Mouse (Mus musculus) kidney, adult 18-20 months (tissue): Measurements from ENCODE around the gene Srm.

Experiments
- DNase-seq: peaks from one replicate; pipeline ENCODE4 v3.0.0; 2021

Srm gene

GRCm38 (mm10) chr4:148602357-148603120 lies 11.2 kb downstream of the Srm start, which contains the start of gene Masp2:
Gene Masp2, plus strand, starts transcription at chr4:148602554.
- no peak for DNase-seq

- DNase-seq = no peak
Observed at GRCm38 (mm10) chr4:148603376-148604139, 12.3 kb downstream of the Srm start.

DNA sequence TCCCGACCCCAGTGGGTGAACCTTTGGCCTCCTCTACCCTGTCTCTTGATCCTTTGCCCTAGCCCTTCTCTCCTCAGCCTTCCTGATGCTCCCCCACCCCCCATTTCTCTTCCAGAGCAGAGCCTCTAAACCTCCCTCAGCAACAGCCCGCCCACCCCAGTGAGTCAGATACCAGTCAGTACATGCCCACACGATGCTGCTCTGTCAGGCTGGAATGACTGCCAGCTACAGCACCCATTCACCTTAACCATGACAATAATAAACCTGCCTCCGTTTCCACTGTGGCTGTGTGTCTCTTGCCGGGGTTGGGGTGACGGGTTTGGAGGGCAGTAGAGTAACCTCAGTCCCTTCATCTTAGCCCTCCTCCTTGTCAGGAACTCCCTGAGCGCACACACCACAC lies 12.8 kb downstream of the Srm start:
- DNase-seq = no peak

DNA sequence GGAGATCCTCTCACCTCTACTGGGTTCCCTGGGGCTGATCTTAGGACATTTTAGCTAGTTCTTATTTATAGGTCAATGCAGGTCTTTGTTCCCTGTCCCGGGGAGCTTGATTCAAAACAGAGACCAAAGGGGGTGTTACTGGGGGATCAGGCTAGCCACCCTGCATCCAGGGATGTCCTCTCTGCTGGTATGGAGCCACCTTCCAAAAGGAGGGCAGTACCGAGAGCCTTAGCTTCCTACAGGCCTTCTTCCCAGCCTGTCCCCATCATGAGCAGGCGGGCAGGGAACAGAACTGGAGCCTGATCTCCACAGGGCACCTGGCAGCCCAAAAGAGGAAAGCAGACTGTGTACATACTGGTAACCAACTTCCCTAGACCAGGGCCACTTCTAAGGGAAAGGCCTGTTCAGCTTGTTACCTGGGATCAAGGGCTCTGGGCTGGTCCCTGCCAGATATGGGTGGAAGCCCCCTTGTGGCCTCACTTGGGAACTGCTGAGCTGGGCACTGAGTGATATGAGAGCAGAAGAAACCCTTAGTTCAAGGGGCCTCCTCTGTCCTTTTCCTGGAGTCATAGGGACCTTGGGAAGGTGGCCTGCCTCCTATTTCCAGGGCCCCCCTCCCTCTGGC lies 13.3 kb downstream of the Srm start:
- peak; percentile 77 for DNase-seq

DNA sequence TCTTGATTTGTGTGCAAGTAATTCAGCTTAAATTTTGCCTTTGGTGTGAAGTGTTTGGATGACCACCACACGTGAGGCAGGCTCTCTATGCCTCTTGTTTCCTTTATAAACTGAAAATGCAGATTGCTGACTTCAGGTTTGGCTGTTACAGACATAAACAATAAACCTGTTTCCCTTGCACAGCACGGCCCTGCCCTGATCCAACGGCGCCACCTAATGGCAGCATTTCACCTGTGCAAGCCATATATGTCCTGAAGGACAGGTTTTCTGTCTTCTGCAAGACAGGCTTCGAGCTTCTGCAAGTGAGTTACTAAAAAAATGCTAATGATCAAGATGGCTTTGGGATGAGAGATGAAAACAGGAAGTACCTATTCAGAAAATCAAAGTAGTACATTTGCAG lies 16.5 kb downstream of the Srm start:
- peak; percentile 85 for DNase-seq

- no peak for DNase-seq
Observed at GRCm38 (mm10) chr4:148609805-148610204, 18.5 kb downstream of the Srm start.

DNA sequence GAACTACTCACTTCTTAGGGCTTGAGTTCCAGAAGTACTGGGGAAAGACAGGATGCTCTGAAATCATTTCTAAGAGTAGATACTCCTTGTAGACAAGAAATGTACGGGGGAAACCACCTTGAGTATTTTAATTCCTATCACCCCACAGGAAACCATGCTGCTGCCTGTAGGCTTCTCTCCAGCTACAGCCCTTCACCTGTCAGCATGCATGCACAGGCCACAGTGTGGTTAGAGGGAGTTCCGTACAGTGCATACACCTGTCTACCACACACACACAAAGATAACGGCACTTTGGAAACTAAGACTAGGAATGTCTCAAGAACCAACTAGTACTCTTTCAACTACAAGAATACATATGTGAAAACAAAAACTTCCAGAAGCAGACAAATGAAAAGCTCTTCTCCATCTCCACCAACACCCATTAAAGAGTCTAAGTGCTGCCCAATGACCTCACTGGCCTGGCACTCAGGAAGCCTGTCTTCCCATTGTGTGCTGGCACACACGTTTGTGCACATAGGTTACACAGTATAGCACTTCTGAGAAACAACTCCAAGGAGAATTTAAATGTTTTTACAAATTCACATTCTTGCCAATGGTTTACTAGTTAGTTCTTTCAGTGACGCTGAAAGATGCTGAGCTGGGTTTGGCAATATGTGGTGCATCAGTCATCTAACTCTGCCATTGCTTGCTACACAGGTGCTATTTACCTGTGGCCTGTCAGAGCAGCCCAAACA lies 19.5 kb downstream of the Srm start:
- DNase-seq = no peak

GRCm38 (mm10) chr4:148612557-148612956 lies 21.3 kb downstream of the Srm start:
- DNase-seq = no peak

GRCm38 (mm10) chr4:148613738-148614137 lies 22.4 kb downstream of the Srm start:
- no peak for DNase-seq

DNA sequence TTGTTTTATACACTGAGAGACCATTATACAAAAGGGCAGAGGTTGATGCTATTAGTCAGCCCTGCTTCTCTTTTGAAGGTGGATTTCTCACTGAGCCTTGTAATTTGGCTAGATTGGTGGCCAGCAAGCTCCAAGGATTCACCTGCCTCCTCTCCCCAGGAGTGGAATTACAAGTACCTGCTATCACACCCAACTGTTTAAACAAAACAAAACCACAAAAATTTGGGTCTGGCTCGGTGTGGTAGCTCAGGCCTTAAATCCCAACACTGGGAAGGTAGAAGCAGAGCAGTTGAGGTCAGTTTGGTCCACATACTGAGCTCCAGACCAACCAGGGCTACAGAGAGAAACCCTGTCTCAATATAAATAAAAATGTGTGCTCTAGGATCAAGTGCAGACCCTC lies 28.5 kb downstream of the Srm start:
- no peak for DNase-seq

GRCm38 (mm10) chr4:148620718-148621117 lies 29.4 kb downstream of the Srm start:
- DNase-seq = no peak

- no peak for DNase-seq
Observed at GRCm38 (mm10) chr4:148622485-148622884, 31.2 kb downstream of the Srm start.

DNA sequence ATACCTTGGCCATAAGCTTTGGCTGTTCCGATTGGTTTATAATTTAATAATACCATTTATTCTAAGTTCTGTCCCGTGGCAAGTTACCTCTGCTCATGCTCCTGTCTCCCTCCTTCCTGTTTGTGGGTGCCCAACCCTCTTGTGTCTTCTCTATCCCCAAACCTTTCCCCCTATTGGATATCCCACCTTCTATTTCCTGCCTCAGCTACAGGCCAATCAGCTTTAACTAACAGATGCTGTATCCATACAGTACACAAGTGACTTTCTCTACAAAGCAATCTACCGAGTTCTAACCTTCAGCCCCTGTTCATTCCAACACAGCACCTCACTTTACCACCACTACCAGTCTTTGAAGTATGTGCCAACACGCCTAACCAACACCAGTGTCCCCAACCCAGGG lies 32.3 kb downstream of the Srm start:
- DNase-seq = no peak

GRCm38 (mm10) chr4:148625010-148625409 lies 33.7 kb downstream of the Srm start:
- no peak for DNase-seq

GRCm38 (mm10) chr4:148625756-148626622 lies 34.7 kb downstream of the Srm start:
- peak; percentile 37 for DNase-seq

DNA sequence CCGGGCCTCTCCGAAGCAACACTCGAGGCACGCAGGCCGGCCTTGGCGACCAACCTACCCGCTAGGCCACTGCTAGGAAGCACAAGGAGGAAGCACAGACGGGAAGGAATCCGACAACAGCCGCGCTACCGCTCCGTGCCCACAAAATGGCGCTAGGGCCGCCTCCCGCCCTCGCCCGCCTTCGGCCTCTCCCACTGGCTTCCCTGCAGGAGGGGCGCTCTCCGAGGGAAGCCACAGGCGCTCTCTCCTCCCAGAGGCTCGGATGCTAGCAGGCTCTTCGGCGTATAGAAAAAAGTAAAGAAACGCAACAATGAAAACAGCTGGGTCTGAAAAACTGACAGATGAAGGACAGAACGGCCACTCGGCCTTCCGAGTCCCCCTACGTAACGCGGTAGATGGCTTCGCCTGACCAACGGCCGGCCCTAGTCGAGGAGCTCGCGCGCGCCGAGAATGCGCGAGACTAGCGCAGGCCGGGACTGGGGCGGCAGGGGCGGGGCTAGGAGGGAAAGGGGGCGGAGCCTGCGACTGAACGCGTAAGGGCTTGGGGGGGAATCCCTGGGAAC lies 35.4 kb downstream of the Srm start, which contains the start of gene Tardbp:
Tardbp (minus strand) TSS at position 397 of the 563 bp plus-strand sequence.
- DNase-seq = peak; percentile 97

DNA sequence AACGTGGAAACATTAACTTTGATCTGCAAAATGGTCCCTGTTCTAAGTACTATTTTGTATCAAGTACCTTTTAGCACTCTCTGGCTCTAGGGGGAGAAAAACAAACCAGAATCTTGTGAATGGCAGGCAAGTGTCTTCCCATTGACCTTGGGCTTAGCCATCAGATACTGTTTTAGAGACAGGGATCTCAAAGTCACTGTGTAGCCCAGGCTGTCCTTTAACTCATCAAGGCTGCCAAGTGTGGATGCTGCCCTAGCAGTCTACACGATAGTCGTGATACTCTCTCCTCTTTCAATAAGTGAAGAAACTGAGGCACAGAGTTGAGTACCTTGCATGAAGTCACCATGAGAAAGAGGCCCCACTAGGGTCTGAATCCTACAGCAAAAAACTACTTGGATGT lies 35.9 kb downstream of the Srm start:
- DNase-seq = no peak

DNA sequence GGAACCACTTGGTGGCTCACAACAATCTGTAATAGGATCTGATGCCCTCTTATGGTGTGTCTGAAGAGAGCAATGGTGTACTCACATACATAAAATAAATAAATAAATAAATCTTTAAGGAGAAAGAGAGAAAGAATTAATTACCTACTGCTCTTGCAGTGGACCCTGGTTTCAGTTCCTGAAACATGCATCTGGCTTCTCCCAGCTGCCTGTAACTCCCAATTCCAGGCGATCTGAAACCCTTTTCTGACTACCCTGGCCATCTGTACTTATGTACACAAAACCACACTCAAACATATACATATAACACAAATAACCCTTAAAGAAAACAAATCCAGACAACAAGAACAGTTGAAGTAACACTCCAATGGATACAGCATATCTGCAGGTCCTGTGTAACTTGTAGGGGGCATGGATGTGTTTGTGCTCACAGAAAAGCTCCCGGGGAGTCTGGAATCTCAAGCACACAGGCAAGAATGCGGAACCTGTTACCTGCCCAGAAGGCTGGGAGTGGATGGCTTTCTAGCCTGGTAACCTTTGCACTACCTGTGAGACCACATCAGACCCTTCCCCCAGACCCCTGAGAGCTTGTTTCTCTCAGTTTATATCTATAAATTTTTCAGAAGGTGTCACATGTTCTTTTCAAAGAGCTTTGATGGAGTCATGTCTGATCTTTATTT lies 40.9 kb downstream of the Srm start:
- peak; percentile 40 for DNase-seq

GRCm38 (mm10) chr4:148633395-148634061 lies 42.2 kb downstream of the Srm start:
- no peak for DNase-seq

- DNase-seq = no peak
Observed at GRCm38 (mm10) chr4:148635309-148635708, 44.0 kb downstream of the Srm start.
